Mouse (Mus musculus): ENCODE data around the gene Spire2. TPM values are rescaled to one million over a fixed set of nuclear protein-coding genes. Genes with fewer than 3 reads are reported as not detected.

Gene Spire2
- polyA plus RNA-seq, 1 experiment from 2014 or later: 1.6 TPM

GRCm38 (mm10) chr8:123337475-123337874 lies 5.0 kb downstream of the Spire2 start:
- DNase-seq (ENCODE audit: low spot score): no peak
- Histone ChIP-seq H3K36me3 (ENCODE audit: insufficient read depth, low read length) (no peaks in the 10 kb centered on the region), H3K4me1 (ENCODE audit: insufficient read depth, low read depth, low read length) (no peaks in the 10 kb centered on the region), H3K9me3 (ENCODE audit: low read length) (no peaks in the 10 kb centered on the region), H3K4me3 (ENCODE audit: low read depth, low read length) (no peak overlapping the region), H3K9ac (replicated peaks; ENCODE audit: low read depth) (no peak overlapping the region), H3K27ac (ENCODE audit: low read length) (no peak overlapping the region), H3K27me3 (replicated peaks; ENCODE audit: insufficient read depth, low read length) (0 out of 2 replicates have a peak, but pooled peaks cover 16% of the 10 kb centered on the region), H3K4me2 (replicated peaks; ENCODE audit: low read depth, low read length) (no peak overlapping the region)
- 77% methylated on average over 3 of the region's 3 CpGs for WGBS
- no peak for ATAC-seq
- TF ChIP-seq CTCF (IDR thresholded peaks at IDR 0.05) (no peak), EP300 (IDR thresholded peaks at IDR 0.05) (no peak)

DNA sequence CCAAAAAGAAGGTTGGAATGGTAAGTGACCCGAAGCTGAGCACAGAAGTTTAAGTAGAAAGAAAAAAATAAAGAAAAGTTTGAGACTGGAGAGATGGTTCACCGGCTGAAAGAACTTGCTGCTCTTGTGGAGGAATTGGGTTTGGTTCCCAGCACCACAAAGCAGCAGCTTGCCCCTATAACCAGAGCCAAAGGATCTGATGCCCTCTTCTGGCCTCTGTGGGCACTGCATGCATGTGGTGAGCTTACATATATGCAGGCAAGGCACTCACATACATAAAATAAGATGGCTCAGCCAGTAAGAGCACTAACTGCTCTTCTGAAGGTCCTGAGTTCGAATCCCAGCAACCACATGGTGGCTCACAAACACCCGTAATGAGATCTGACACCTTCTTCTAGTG lies 7.6 kb downstream of the Spire2 start:
- no peak overlapping the region for H3K9ac ChIP-seq (replicated peaks; ENCODE audit: low read depth)
- H3K9me3 ChIP-seq (ENCODE audit: low read length): no peaks in the 10 kb centered on the region
- H3K27ac ChIP-seq (ENCODE audit: low read length): no peak overlapping the region
- TF ChIP-seq CTCF (IDR thresholded peaks at IDR 0.05) (peak; percentile 33), EP300 (IDR thresholded peaks at IDR 0.05) (no peak)
- H3K36me3 ChIP-seq (ENCODE audit: insufficient read depth, low read length): no peaks in the 10 kb centered on the region
- WGBS: 96% methylated on average over 4 of the region's 4 CpGs
- H3K4me3 ChIP-seq (ENCODE audit: low read depth, low read length): no peak overlapping the region
- no peak for ATAC-seq
- DNase-seq (ENCODE audit: low spot score): no peak
- no peaks in the 10 kb centered on the region for H3K27me3 ChIP-seq (replicated peaks; ENCODE audit: insufficient read depth, low read length)
- H3K4me1 ChIP-seq (ENCODE audit: insufficient read depth, low read depth, low read length): no peaks in the 10 kb centered on the region
- no peak overlapping the region for H3K4me2 ChIP-seq (replicated peaks; ENCODE audit: low read depth, low read length)

DNA sequence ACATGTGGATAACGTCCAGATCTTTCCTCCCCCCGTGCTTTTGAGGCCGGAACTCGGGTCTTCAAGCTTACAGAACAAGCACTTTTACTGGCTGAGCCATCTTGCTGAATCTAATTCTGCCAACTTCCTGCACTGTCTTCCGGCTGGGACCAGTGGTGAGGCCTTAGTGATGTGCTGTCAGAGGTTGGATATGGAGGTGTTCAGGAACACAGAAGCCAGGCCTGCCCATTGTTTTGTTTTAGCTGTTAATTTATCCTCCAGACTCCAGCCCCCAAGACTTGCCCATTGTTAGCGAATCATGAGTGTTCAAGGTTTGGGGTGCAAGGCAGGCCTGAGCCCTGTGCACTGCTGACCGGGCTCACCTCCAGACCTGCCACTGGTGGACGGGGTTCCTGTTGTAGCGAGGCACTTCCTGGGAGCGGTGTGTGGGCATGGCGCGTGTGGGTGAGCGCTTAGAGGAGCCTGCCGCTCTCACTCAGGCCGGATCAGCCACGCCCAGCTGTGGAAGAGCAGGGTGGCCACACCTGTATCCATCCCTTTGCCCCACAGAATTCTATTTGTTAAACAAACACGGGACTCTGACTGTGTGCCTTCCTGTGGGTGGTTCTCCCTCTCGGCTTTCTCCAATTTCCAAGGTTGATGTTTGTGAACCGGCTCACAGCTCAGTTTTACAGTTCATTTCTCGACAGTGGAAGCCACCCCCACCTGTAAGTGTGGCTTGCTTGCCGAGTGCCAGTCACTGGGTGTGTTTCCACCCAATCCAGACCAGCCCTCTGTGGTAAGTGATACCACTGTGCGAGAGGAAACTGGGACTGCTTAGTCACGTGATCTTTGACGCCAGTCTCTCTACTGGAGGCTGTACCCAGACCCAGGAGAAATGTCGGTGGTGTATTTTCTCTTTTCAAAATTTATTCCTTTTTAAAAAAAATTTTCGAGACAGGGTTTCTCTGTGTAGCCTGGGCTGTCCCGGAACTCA lies 8.8 kb downstream of the Spire2 start:
- ATAC-seq: no peak
- no peak overlapping the region for H3K4me3 ChIP-seq (ENCODE audit: low read depth, low read length)
- H3K36me3 ChIP-seq (ENCODE audit: insufficient read depth, low read length): no peaks in the 10 kb centered on the region
- no peaks in the 10 kb centered on the region for H3K9me3 ChIP-seq (ENCODE audit: low read length)
- H3K4me1 ChIP-seq (ENCODE audit: insufficient read depth, low read depth, low read length): no peaks in the 10 kb centered on the region
- no peak overlapping the region for H3K27ac ChIP-seq (ENCODE audit: low read length)
- DNase-seq (ENCODE audit: low spot score): no peak
- no peak for TF ChIP-seq CTCF (IDR thresholded peaks at IDR 0.05)
- no peak for TF ChIP-seq EP300 (IDR thresholded peaks at IDR 0.05)
- H3K9ac ChIP-seq (replicated peaks; ENCODE audit: low read depth): no peak overlapping the region
- H3K4me2 ChIP-seq (replicated peaks; ENCODE audit: low read depth, low read length): no peak overlapping the region
- no peaks in the 10 kb centered on the region for H3K27me3 ChIP-seq (replicated peaks; ENCODE audit: insufficient read depth, low read length)
- WGBS: 68% methylated on average over 27 of the region's 27 CpGs

DNA sequence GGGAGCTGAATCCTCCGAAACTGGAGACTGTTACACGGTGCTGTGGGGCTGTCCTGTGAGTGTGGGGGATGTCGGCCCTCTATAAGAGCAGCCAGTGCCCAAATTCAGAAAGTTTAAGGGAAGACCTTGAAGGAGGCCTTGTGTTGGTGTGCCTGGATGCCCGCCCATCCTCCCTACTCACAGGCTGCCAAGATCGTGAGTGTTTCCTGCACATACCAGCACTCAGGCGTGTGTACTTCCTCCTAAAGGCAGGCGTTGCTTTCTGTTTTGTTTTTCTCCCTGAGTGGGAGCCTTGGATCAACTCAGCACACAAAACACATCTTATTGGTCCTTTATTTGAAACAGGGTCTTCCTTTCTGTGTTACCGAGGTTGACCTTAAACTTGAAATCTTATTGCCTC lies 9.7 kb downstream of the Spire2 start:
- DNase-seq (ENCODE audit: low spot score) (peak; percentile 32), ATAC-seq (peak; percentile 48; the same call in 1 of the 2 replicates)
- 50% methylated on average over 8 of the region's 8 CpGs for WGBS
- no peak overlapping the region for H3K4me3 ChIP-seq (ENCODE audit: low read depth, low read length)
- no peaks in the 10 kb centered on the region for H3K4me1 ChIP-seq (ENCODE audit: insufficient read depth, low read depth, low read length)
- no peak overlapping the region for H3K9ac ChIP-seq (replicated peaks; ENCODE audit: low read depth)
- no peaks in the 10 kb centered on the region for H3K27me3 ChIP-seq (replicated peaks; ENCODE audit: insufficient read depth, low read length)
- no peak overlapping the region for H3K27ac ChIP-seq (ENCODE audit: low read length)
- H3K4me2 ChIP-seq (replicated peaks; ENCODE audit: low read depth, low read length): no peak overlapping the region
- TF ChIP-seq CTCF (IDR thresholded peaks at IDR 0.05): no peak
- no peak for TF ChIP-seq EP300 (IDR thresholded peaks at IDR 0.05)
- H3K9me3 ChIP-seq (ENCODE audit: low read length): no peaks in the 10 kb centered on the region
- H3K36me3 ChIP-seq (ENCODE audit: insufficient read depth, low read length): no peaks in the 10 kb centered on the region

- H3K4me2 ChIP-seq (replicated peaks; ENCODE audit: low read depth, low read length): no peak overlapping the region
- no peak overlapping the region for H3K27ac ChIP-seq (ENCODE audit: low read length)
- WGBS: 55% methylated on average over 7 of the region's 7 CpGs
- H3K27me3 ChIP-seq (replicated peaks; ENCODE audit: insufficient read depth, low read length): no peaks in the 10 kb centered on the region
- no peaks in the 10 kb centered on the region for H3K36me3 ChIP-seq (ENCODE audit: insufficient read depth, low read length)
- DNase-seq (ENCODE audit: low spot score) (no peak), ATAC-seq (no peak)
- H3K9ac ChIP-seq (replicated peaks; ENCODE audit: low read depth): no peak overlapping the region
- H3K9me3 ChIP-seq (ENCODE audit: low read length): no peaks in the 10 kb centered on the region
- no peak overlapping the region for H3K4me3 ChIP-seq (ENCODE audit: low read depth, low read length)
- H3K4me1 ChIP-seq (ENCODE audit: insufficient read depth, low read depth, low read length): no peaks in the 10 kb centered on the region
- TF ChIP-seq CTCF (IDR thresholded peaks at IDR 0.05) (no peak), EP300 (IDR thresholded peaks at IDR 0.05) (no peak)
These were observed 10.4 kb downstream of the Spire2 start for GRCm38 (mm10) chr8:123342911-123343310.

DNA sequence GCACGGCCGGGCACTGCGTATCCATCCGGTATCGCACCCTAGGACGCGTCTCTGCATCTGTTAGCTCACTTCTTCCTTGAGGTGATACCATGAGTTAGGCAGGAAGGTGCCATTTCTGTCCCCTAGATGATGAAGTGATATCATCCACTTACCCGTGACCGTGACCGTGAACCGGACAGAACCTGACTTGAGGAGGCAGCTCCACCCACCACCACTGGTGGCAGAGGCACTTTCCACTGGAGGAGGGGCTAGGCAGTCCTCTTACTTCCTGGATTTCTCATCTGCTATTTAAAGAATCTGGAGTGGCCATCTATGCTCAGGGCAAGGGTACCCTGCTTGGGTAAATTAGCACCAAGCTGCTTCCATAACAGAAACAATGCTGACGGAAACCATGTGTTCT lies 10.9 kb downstream of the Spire2 start:
- Histone ChIP-seq H3K4me1 (ENCODE audit: insufficient read depth, low read depth, low read length) (no peaks in the 10 kb centered on the region), H3K27ac (ENCODE audit: low read length) (no peak overlapping the region)
- peak; percentile 24 for DNase-seq (ENCODE audit: low spot score)

More for the DNA sequence above, 10.9 kb downstream of the Spire2 start:
- TF ChIP-seq EP300 (IDR thresholded peaks at IDR 0.05) (no peak), CTCF (IDR thresholded peaks at IDR 0.05) (no peak)
- peak; percentile 35; the same call in 1 of the 2 replicates for ATAC-seq
- H3K4me3 ChIP-seq (ENCODE audit: low read depth, low read length): no peak overlapping the region
- no peak overlapping the region for H3K4me2 ChIP-seq (replicated peaks; ENCODE audit: low read depth, low read length)
- H3K27me3 ChIP-seq (replicated peaks; ENCODE audit: insufficient read depth, low read length): no peaks in the 10 kb centered on the region
- H3K9ac ChIP-seq (replicated peaks; ENCODE audit: low read depth): no peak overlapping the region
- H3K9me3 ChIP-seq (ENCODE audit: low read length): no peaks in the 10 kb centered on the region
- no peaks in the 10 kb centered on the region for H3K36me3 ChIP-seq (ENCODE audit: insufficient read depth, low read length)
- 64% methylated on average over 12 of the region's 12 CpGs for WGBS
